Mouse (Mus musculus) E14TG2a.4 (cell line): Measurements from ENCODE around the gene Cftr.

Source experiments
- CTCF ChIP-seq: conservative IDR thresholded peaks from 2 replicates; pipeline ENCODE4 v1.5.1; 2014; ENCODE audit warnings: low read length
- NANOG ChIP-seq: IDR thresholded peaks from 2 replicates; pipeline ENCODE4 v1.6.1; 2014; ENCODE audit warnings: borderline replicate concordance, low read length, mixed read lengths
- POU5F1 ChIP-seq: IDR thresholded peaks from 2 replicates; pipeline ENCODE4 v1.6.1; 2014; ENCODE audit warnings: low read length, borderline replicate concordance

DNA sequence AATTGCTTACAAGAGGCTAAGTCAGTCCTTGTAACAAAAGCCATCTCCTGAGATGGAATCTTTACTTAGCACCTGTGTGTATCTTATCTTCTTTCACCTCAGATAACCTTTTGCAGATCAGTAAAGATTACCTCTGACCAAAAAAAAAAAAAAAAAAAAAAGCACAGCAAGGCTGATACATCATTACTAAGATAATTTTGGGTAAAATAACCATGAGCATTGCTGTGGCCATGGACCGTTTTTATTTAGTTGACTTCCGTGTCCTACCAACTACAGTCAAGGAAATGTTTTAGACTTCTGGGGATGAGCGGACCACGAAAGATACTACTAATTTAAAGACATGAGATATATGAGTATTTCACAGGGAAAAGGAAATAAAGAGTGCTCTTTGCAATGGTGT lies 52.7 kb downstream of the Cftr start:
- TF ChIP-seq CTCF = no peak
- no peak for TF ChIP-seq POU5F1
- TF ChIP-seq NANOG = no peak
